Mouse (Mus musculus) liver, adult 2 months (tissue): ENCODE measurements at regions not wholly inside any gene's neighbourhood (a gene's known extent, or its start where the extent isn't known, plus 50 kb on each side); places are given as distances from the start of the nearest gene placed in this dataset.

Source experiments
- CTCF ChIP-seq: fragments of 200-500 bp; IDR thresholded peaks from 2 replicates; pipeline ENCODE4 v1.5.1; 2011; ENCODE audit warnings: low read depth, low read length, control low read depth
- POLR2A ChIP-seq: fragments of 200-500 bp; IDR thresholded peaks from 2 replicates; pipeline ENCODE4 v1.6.1; 2011; ENCODE audit warnings: low read length, control low read depth; ENCODE audit not compliant: insufficient read depth; ENCODE audit errors: extremely low read depth

DNA sequence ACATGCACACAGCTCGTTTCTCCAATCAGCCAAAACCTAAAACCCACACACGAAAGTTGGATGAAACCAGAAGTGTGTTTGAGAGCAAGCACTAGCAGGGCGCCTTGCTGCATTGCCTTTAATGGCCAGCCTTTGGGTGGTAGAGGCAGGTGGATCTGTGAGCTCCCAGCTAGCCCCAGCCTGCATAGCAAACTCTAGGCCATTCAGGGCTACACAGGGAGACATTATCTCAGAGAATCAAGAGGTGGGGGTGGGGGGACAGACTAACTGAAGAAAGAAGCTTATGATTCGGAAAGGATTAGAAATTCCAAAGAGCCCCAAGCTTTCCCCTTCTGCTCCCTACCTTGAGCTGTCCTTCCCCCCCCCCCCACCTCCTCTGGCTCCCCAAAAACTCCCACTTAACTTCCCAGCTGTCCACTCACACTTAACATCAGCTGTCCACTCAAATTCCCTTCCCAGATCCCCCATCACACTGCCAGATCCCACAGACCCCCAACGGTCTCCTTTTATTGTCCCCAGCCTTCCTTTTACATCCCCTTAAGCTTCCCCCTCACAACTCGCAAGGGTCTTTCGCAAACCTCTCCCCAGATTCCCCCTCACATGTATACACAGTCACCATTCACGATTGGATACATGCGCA lies 75.4 kb upstream of the Sox2 start:
- no peak for TF ChIP-seq CTCF
- TF ChIP-seq POLR2A: no peak
